Mouse (Mus musculus) lung, postnatal 0 days (tissue): ENCODE results near the gene Gm11939. TPM values are rescaled to one million over a fixed set of nuclear protein-coding genes. Genes with fewer than 3 reads are reported as not detected.

Source experiments
- ATAC-seq: fragments of 200-750 bp; cut with Nextera tagmentation; 2 replicates; pipeline ENCODE4 v1.8.0; 2017; ENCODE audit warnings: moderate library complexity
- DNase-seq: peaks from one replicate; pipeline ENCODE4 v3.0.0-alpha.2; 2016; ENCODE audit warnings: low spot score
- H3K27ac ChIP-seq: fragments of 300-500 bp; sonication (generic); 2 replicates; pipeline ENCODE4 v1.5.1; 2014; ENCODE audit warnings: antibody characterized with exemption, mild to moderate bottlenecking, low read length, mixed read lengths
- H3K27me3 ChIP-seq: fragments of 300-500 bp; sonication (generic); replicated peaks from 2 replicates; pipeline ENCODE4 v1.6.1; 2014; ENCODE audit warnings: low read length, mixed read lengths; ENCODE audit not compliant: insufficient read depth
- H3K36me3 ChIP-seq: fragments of 300-500 bp; sonication (generic); 2 replicates; pipeline ENCODE4 v1.6.1; 2014; ENCODE audit warnings: low read length, mixed read lengths; ENCODE audit not compliant: insufficient read depth
- H3K4me1 ChIP-seq: fragments of 300-500 bp; sonication (generic); 2 replicates; pipeline ENCODE4 v1.6.1; 2014; ENCODE audit warnings: antibody characterized with exemption, low read depth, low read length, mixed read lengths; ENCODE audit not compliant: insufficient read depth
- H3K4me2 ChIP-seq: fragments of 300-500 bp; sonication (generic); replicated peaks from 2 replicates; pipeline ENCODE4 v1.6.1; 2014; ENCODE audit warnings: low read depth, mild to moderate bottlenecking, low read length, moderate library complexity, mixed read lengths
- H3K4me3 ChIP-seq: fragments of 300-500 bp; sonication (generic); 2 replicates; pipeline ENCODE4 v1.5.1; 2014; ENCODE audit warnings: low read depth, low read length
- H3K9ac ChIP-seq: fragments of 300-500 bp; sonication (generic); replicated peaks from 2 replicates; pipeline ENCODE4 v1.6.1; 2014; ENCODE audit warnings: low read depth, mild to moderate bottlenecking
- H3K9me3 ChIP-seq: fragments of 300-500 bp; sonication (generic); 2 replicates; pipeline ENCODE4 v1.6.1; 2016; ENCODE audit warnings: low read length, mixed read lengths
- CTCF ChIP-seq: IDR thresholded peaks from 2 replicates; pipeline ENCODE4 v1.5.1; 2016; ENCODE audit warnings: antibody characterized with exemption, mild to moderate bottlenecking
- EP300 ChIP-seq: IDR thresholded peaks from 2 replicates; pipeline ENCODE4 v1.6.1; 2016; ENCODE audit warnings: antibody characterized with exemption, mild to moderate bottlenecking, control low read depth
- WGBS: fragments of 180-500 bp; shearing (Covaris S2); extraction: QIAGEN DNeasy Blood & Tissue Kit; methylation state at CpG from one replicate; pipeline ENCODE4 v1.1.7; 2014; 5-methylcytosine and 5-hydroxymethylcytosine counted together
- polyA plus RNA-seq: library from polyadenylated mRNA; unstranded; fragments of >200 nt; fragmentation: Nextera tagmentation; extraction: Ambion mirVana; gene quantifications from 2 replicates; pipeline ENCODE4 v1.2.1, GENCODE M21; 2015

Gm11939 gene
- polyA plus RNA-seq, 1 experiment from 2014 or later, result not detected

DNA sequence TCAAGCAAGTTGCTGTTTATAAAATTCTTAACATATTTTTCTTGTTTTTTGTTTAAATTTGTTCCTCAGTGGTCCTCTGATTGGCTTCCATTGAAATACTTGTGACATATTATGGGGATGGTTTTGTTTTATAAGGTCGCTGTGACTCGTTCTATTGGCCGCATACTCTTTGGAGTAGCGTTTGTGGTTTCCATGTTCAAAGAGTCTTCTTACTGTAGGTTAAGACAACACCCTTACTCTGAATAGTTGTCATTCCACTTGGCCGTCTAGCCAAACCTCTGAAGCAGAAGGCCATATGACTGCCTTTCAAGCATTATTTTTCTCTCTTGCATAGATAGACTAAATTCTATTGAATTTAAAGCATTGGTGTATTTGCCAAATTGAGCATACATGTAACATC, 21.8 kb upstream of the Gm11939 start:
- Histone ChIP-seq H3K27ac (no peak overlapping the region), H3K9ac (no peak overlapping the region), H3K4me1 (no peaks in the 10 kb centered on the region), H3K4me3 (no peak overlapping the region), H3K9me3 (no peaks in the 10 kb centered on the region), H3K4me2 (no peak overlapping the region), H3K27me3 (no peaks in the 10 kb centered on the region), H3K36me3 (no peaks in the 10 kb centered on the region)
- no peak for DNase-seq
- no peak for ATAC-seq
- WGBS, result 71% methylated on average over 5 of the region's 5 CpGs
- TF ChIP-seq CTCF, result no peak
- TF ChIP-seq EP300, result no peak

DNA sequence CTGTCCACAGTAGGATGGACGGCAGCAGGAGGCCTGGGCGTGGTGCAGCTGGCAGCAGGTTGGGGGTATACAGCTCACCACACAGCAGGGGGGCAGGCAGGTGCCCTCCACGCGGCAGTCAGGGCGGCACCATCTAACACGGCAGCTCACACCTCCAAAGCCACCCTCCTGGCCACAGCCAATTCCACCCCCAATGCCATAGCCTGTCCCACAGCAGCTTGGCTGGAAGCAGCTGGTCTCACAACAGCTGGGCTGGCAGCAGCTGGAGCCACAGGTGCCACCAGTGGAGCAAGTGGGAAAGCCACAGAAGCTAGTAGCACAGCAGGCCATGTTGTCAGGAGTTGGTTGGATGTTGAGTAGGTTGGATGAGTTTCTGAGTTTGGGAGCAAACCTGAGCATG, 21.4 kb upstream of the Gm11939 start, which contains the start of gene Krtap1-5:
Gene Krtap1-5, minus strand, starts transcription at position 381 of the 400 bp plus-strand sequence.
- no peaks in the 10 kb centered on the region for H3K9me3 ChIP-seq
- H3K36me3 ChIP-seq, result no peaks in the 10 kb centered on the region
- no peak for TF ChIP-seq CTCF
- TF ChIP-seq EP300, result no peak
- H3K4me3 ChIP-seq, result no peak within 1 kb of the TSS
- H3K27me3 ChIP-seq, result no peaks in the 10 kb centered on the region
- H3K9ac ChIP-seq, result no peak within 1 kb of the TSS
- no peak for ATAC-seq
- DNase-seq, result no peak
- no peaks in the 10 kb centered on the region for H3K4me1 ChIP-seq
- H3K4me2 ChIP-seq, result no peak within 1 kb of the TSS
- 85% methylated on average over 6 of the region's 6 CpGs for WGBS
- H3K27ac ChIP-seq, result no peak within 1 kb of the TSS

DNA sequence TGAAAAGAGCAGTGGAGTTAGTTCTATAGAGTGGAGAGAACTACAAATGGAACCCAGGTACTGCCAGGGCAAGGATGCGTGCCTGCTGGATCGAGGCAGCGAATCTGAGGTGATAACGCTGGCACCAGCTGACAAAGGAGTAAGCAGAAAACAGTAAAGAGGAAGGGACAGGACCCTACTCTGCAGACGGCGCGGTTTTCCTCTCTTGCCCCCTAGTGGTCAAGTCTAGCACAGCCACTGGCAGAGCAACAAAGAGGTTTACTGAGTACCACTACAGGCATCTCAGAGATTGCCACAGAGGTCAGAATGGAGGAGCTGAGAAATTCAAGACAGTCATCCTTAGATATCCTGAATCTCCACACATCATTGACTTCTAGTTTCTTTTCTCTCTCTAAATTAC, 14.8 kb upstream of the Gm11939 start:
- H3K36me3 ChIP-seq, result no peaks in the 10 kb centered on the region
- ATAC-seq (peak; percentile 77), DNase-seq (peak; percentile 83)
- H3K9ac ChIP-seq, result no peak overlapping the region
- no peak overlapping the region for H3K27ac ChIP-seq
- no peaks in the 10 kb centered on the region for H3K27me3 ChIP-seq
- WGBS, result 0% methylated on average over 7 of the region's 7 CpGs
- peak overlapping the region; percentile 32; the same call in 1 of the 2 replicates for H3K4me2 ChIP-seq
- peak; percentile 92 for TF ChIP-seq CTCF
- TF ChIP-seq EP300, result no peak
- H3K4me3 ChIP-seq, result no peak overlapping the region
- no peaks in the 10 kb centered on the region for H3K4me1 ChIP-seq
- no peaks in the 10 kb centered on the region for H3K9me3 ChIP-seq

DNA sequence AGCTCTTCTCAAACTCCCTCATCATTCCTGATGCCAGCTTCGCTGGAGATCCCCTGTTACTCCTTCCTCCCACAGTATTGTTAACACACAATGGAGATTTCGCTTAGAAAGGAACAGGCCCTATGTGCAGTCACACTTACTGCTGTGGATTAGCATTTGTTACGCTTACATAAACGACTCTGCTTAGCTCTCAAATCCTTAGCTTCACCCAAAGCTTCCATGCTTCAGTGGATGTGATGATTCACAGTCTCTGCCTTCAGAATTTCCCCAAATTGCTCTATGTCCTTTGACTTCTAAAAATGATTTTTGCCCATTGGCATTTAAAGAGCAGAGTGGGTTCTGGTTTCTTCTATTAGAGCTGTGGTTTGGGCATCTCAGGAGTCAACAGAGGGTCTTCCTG, 13.9 kb upstream of the Gm11939 start:
- Histone ChIP-seq H3K27me3 (no peaks in the 10 kb centered on the region), H3K27ac (no peak overlapping the region), H3K4me1 (no peaks in the 10 kb centered on the region), H3K4me2 (no peak overlapping the region), H3K36me3 (no peaks in the 10 kb centered on the region), H3K9ac (no peak overlapping the region), H3K4me3 (no peak overlapping the region), H3K9me3 (no peaks in the 10 kb centered on the region)
- DNase-seq (no peak), ATAC-seq (no peak)
- WGBS, result 60% methylated on average over 4 of the region's 4 CpGs
- TF ChIP-seq EP300 (no peak), CTCF (no peak)

DNA sequence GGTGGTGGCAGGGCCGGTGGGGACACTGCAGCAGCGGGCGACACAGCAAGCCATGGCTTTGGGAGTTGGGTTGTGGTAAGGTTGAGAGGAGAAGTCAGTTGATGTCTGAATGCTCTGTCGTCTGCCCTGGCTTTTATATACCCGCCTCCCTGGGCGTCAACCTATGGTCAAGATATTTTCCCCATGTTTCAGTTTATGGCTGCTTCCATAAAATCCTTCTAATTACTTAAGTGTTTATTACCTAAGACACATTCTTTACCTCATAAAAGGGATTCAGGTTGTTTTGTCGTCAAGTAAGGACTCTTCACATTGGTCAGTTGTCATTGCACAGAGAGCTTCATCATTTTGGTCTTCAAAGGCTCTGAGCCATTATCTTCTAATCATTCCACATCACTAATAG, 7.3 kb upstream of the Gm11939 start, which contains the start of gene Krtap3-1:
Gene Krtap3-1, minus strand, starts transcription at position 101 of the 400 bp plus-strand sequence.
- Histone ChIP-seq H3K9ac (no peak within 1 kb of the TSS), H3K4me3 (no peak within 1 kb of the TSS), H3K4me1 (no peaks in the 10 kb centered on the region), H3K27ac (no peak within 1 kb of the TSS), H3K36me3 (no peaks in the 10 kb centered on the region), H3K4me2 (no peak within 1 kb of the TSS), H3K27me3 (no peaks in the 10 kb centered on the region), H3K9me3 (no peaks in the 10 kb centered on the region)
- TF ChIP-seq EP300 (no peak), CTCF (no peak)
- DNase-seq, result no peak
- ATAC-seq, result no peak
- WGBS, result 94% methylated on average over 7 of the region's 7 CpGs

DNA sequence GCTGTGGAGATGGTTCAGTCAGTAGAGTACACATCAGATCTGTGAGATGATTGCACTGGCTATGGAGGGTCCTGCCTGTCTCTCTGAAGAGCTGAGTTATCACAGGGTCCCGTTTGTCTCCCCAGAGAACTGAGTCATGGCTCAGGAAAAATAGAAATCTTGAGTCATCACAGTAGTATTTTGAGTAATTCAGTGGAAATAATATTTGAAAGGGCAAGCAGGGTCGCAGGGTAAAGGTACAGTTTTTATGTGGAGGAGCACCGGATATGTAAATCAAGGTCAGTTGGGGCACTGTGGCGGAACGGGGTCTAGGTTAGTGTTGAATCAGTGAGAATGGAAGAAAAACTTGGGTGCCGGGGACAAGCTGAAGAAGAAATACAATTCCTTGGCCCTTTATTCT, 3.3 kb upstream of the Gm11939 start:
- no peak overlapping the region for H3K27ac ChIP-seq
- H3K4me2 ChIP-seq, result no peak overlapping the region
- H3K4me1 ChIP-seq, result no peaks in the 10 kb centered on the region
- DNase-seq (no peak), ATAC-seq (no peak)
- TF ChIP-seq CTCF (no peak), EP300 (no peak)
- H3K27me3 ChIP-seq, result no peaks in the 10 kb centered on the region
- 77% methylated on average over 6 of the region's 6 CpGs for WGBS
- no peak overlapping the region for H3K9ac ChIP-seq
- H3K9me3 ChIP-seq, result no peaks in the 10 kb centered on the region
- H3K4me3 ChIP-seq, result no peak overlapping the region
- no peaks in the 10 kb centered on the region for H3K36me3 ChIP-seq
